Mouse (Mus musculus): ENCODE measurements around the gene Plekha7.

DNA sequence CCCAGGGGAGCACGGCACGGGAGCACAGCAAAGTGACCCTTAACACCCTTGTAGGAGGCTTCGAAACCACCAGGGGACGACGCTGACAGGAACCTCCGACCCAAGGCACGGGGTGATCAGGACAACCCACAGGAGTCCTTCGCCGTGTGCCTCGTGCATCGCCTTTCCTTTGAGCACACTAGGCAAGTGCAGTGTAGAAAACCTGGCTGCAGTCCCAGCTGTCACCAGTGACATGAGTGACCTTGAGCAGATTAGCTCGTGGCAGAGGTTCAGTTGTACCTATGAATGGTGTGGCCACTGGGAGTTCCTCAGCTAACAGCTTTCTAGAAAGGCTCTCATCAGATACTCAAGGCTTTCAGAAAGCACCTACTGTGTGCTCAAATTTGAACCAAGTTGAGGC, 22.0 kb downstream of the Plekha7 start:
- TF ChIP-seq MYOG (IDR thresholded peaks at IDR 0.05; ENCODE audit: control insufficient read depth, extremely low read depth, insufficient read length) (no peak), CTCF (IDR thresholded peaks at IDR 0.05; ENCODE audit: control insufficient read depth, insufficient read depth, insufficient read length) (no peak)
